Mouse (Mus musculus) embryonic facial prominence, embryonic 14.5 days (tissue): ENCODE data around the gene Ssh3. TPM values are rescaled to one million over a fixed set of nuclear protein-coding genes. Genes with fewer than 3 reads are reported as not detected.

ENCODE experiments used
- ATAC-seq: fragments of 200-750 bp; cut with Nextera tagmentation; 2 replicates; pipeline ENCODE4 v1.8.0; 2017; ENCODE audit warnings: low read depth, moderate number of reproducible peaks, moderate TSS enrichment
- DNase-seq: peaks from one replicate; pipeline ENCODE4 v3.0.0-alpha.2; 2015; ENCODE audit warnings: low spot score
- H3K27ac ChIP-seq: fragments of 300-500 bp; sonication (generic); replicated peaks from 2 replicates; pipeline ENCODE4 v1.5.1; 2014; ENCODE audit warnings: low read depth, mild to moderate bottlenecking, low read length, moderate library complexity
- H3K27me3 ChIP-seq: fragments of 300-500 bp; sonication (generic); replicated peaks from 2 replicates; pipeline ENCODE4 v1.6.1; 2014; ENCODE audit warnings: low read length; ENCODE audit not compliant: control insufficient read depth, insufficient read depth
- H3K36me3 ChIP-seq: fragments of 300-500 bp; sonication (generic); 2 replicates; pipeline ENCODE4 v1.6.1; 2014; ENCODE audit warnings: low read length, mixed read lengths; ENCODE audit not compliant: control insufficient read depth, insufficient read depth
- H3K4me1 ChIP-seq: fragments of 300-500 bp; sonication (generic); 2 replicates; pipeline ENCODE4 v1.6.1; 2014; ENCODE audit warnings: antibody characterized with exemption, low read length; ENCODE audit not compliant: control insufficient read depth, insufficient read depth
- H3K4me2 ChIP-seq: fragments of 300-500 bp; sonication (generic); 2 replicates; pipeline ENCODE4 v1.6.1; 2014; ENCODE audit warnings: low read depth, mild to moderate bottlenecking, low read length, moderate library complexity, mixed read lengths
- H3K4me3 ChIP-seq: fragments of 300-500 bp; sonication (generic); 2 replicates; pipeline ENCODE4 v1.5.1; 2014; ENCODE audit warnings: low read depth, mild to moderate bottlenecking, low read length
- H3K9ac ChIP-seq: fragments of 300-500 bp; sonication (generic); 2 replicates; pipeline ENCODE4 v1.6.1; 2014; ENCODE audit warnings: low read depth, mild to moderate bottlenecking, low read length, moderate library complexity, mixed read lengths
- H3K9me3 ChIP-seq: fragments of 300-500 bp; sonication (generic); 2 replicates; pipeline ENCODE4 v1.6.1; 2016; ENCODE audit warnings: low read length; ENCODE audit not compliant: control insufficient read depth
- WGBS: fragments of 180-500 bp; shearing (Covaris S2); extraction: QIAGEN DNeasy Blood & Tissue Kit; methylation state at CpG from one replicate; pipeline ENCODE4 v1.1.7; 2014; 5-methylcytosine and 5-hydroxymethylcytosine counted together
- polyA plus RNA-seq: library from polyadenylated mRNA; unstranded; fragments of >200 nt; fragmentation: Nextera tagmentation; extraction: Ambion mirVana; gene quantifications from 2 replicates; pipeline ENCODE4 v1.2.1, GENCODE M21; 2014

Gene Ssh3
- polyA plus RNA-seq, 1 experiment from 2014 or later: 16.6 TPM

DNA sequence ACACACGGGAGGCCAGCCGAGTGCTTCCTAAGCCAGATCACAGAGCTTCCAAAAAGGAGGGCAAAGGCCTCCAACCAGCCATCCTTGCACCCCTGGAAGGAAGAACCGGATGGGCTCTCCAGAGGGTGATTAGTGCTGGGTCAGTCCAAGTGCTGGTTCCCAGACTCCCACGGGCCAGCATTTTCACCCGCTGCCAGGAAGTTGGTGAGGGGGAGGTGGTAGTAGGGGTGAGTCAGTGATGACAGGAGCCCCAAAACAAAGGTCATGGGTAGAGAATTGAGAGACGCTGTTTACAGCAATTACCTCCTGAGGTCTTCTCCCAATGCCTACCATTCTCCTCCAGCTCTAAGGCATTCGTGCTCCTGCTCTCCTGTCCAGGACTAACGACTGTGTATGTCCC is 38.6 kb downstream of the Ssh3 start:
- Histone ChIP-seq H3K9me3 (no peaks in the 10 kb centered on the region), H3K36me3 (no peaks in the 10 kb centered on the region), H3K27ac (no peak overlapping the region), H3K4me1 (peaks cover 10% of the 10 kb centered on the region; the same call in 1 of the 2 replicates), H3K4me3 (no peak overlapping the region), H3K9ac (no peak overlapping the region), H3K27me3 (no peaks in the 10 kb centered on the region), H3K4me2 (no peak overlapping the region)
- no peak for DNase-seq
- no peak for ATAC-seq
- 69% methylated on average over 8 of the region's 8 CpGs for WGBS

DNA sequence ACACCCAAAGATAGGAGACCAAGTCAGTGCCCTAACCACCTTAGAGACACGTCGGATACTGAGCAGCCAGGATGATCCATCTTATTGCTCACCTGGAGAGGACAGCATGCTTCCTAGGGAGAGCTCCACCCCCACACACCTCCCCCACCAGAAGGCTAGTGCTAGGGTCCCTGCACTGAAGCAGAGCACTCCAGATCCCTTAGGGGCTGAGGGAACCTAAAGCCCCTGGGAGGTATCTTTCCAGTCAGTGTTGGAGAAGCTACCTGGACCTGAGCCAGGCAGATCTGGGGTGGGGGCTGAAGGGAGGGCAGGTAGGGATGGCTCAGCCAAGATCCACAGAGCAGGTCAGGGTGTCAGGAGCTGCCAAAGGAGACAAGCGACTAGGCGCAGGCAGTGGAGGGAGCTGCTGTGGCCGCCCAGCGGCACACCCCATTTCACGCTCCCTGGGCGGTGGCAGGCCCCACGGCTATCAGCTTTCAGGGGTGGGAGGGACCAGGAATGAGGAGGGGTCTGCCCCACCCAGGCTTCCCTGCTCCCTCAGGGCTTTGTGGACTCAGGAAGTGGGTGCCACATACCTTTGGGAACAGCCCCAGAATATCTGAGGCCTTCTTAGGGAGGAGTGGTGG is 39.4 kb downstream of the Ssh3 start:
- no peak overlapping the region for H3K4me3 ChIP-seq
- H3K9ac ChIP-seq: no peak overlapping the region
- WGBS: 42% methylated on average over 5 of the region's 9 CpGs
- H3K9me3 ChIP-seq: no peaks in the 10 kb centered on the region
- no peak overlapping the region for H3K4me2 ChIP-seq
- no peaks in the 10 kb centered on the region for H3K36me3 ChIP-seq
- no peaks in the 10 kb centered on the region for H3K27me3 ChIP-seq
- H3K27ac ChIP-seq: no peak overlapping the region
- H3K4me1 ChIP-seq: peaks cover 10% of the 10 kb centered on the region; the same call in 1 of the 2 replicates
- DNase-seq (no peak), ATAC-seq (no peak)

DNA sequence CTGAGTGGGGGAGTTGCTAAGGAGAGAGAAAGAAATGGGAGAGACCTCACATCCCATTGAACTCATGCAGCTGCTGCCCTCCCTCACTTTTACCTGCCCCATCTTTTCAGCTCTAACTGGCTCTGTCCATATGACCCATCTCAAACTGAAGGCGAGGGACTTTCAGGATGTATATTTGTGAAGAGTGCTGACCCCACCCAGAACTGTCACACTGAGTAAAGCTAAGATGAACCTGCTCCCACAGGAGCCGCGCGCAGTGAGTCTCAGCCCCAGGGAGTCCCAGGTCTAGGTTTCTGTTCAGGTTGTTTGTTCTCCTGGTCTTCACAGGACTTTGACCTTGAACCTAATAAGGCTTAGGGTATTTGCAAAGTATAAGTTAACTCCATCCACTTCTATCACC is 40.1 kb downstream of the Ssh3 start:
- Histone ChIP-seq H3K4me1 (peaks cover 10% of the 10 kb centered on the region; the same call in 1 of the 2 replicates), H3K27me3 (no peaks in the 10 kb centered on the region), H3K36me3 (no peaks in the 10 kb centered on the region), H3K9me3 (no peaks in the 10 kb centered on the region), H3K9ac (no peak overlapping the region), H3K4me3 (no peak overlapping the region), H3K4me2 (no peak overlapping the region), H3K27ac (no peak overlapping the region)
- WGBS: 78% methylated on average over 4 of the region's 4 CpGs
- ATAC-seq (no peak), DNase-seq (no peak)

DNA sequence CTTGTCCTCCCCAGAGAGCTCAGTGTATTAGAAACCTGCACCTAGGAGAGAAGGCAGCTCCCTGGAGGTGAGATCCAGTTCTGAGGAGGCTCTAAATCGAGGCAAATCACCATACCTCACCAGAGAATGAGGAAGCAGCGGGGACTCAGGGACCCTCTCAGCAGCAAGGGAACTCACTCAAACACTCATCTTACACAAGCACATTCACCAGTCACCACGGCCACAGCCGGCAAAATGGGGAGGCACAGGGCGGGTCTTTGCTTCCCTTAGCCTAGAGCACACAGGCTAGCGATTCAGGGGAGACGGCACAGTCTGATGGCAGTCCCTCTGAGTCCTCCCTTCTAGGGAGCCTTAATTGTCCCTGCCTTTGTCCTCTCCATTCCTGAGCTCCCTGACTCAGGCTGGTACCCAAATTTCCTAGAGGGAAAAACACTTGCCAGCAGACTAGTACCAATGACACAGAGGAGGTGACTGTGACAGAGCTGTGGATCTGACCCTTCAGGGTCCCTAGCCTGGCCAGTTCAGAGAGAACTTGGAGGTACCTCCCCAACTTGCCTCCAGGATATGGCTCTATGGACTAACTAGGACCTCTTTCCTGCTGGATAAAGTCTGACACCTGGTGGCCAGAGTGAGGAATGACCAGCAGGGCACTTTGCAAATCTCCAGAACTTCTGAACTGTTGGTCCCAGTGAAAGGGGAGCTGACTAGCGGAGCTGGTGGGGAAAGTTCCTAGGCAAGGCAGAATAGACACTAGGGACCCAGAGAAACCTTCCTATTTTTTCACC is 40.9 kb downstream of the Ssh3 start:
- ATAC-seq (peak; percentile 35; the same call in 1 of the 2 replicates), DNase-seq (peak; percentile 89)
- Histone ChIP-seq H3K27me3 (no peaks in the 10 kb centered on the region), H3K4me1 (peaks cover 10% of the 10 kb centered on the region; the same call in 1 of the 2 replicates), H3K9ac (no peak overlapping the region), H3K9me3 (no peaks in the 10 kb centered on the region), H3K4me3 (no peak overlapping the region), H3K36me3 (no peaks in the 10 kb centered on the region), H3K27ac (no peak overlapping the region), H3K4me2 (no peak overlapping the region)
- WGBS: 14% methylated on average over 8 of the region's 8 CpGs

DNA sequence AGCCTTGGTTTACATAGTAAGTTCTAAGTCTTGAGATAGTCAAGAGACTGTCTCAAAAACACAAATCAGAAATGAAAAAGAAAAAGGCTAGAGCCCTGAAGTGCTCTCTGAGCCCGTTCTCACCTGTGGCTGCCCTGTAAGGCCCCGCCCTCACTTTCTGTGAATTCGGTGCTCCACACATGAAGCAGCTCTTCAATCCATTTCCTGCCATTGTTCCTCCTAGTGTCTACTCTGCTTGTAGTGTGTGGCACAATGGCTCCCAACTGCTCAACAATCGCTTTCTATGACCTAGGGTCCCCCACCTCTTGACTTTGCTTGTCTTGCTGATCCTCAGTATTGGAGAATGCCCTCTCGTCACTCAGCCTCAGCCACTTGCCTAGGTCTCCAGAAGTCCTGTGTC is 41.5 kb downstream of the Ssh3 start:
- no peak overlapping the region for H3K9ac ChIP-seq
- WGBS: 71% methylated on average over 5 of the region's 5 CpGs
- no peaks in the 10 kb centered on the region for H3K9me3 ChIP-seq
- 0 out of 2 replicates have a peak, but pooled peaks cover under 1% of the 10 kb centered on the region for H3K36me3 ChIP-seq
- no peak overlapping the region for H3K4me2 ChIP-seq
- ATAC-seq: no peak
- no peak overlapping the region for H3K4me3 ChIP-seq
- no peak overlapping the region for H3K27ac ChIP-seq
- no peak for DNase-seq
- peaks cover 7% of the 10 kb centered on the region; the same call in 1 of the 2 replicates for H3K4me1 ChIP-seq
- H3K27me3 ChIP-seq: no peaks in the 10 kb centered on the region

DNA sequence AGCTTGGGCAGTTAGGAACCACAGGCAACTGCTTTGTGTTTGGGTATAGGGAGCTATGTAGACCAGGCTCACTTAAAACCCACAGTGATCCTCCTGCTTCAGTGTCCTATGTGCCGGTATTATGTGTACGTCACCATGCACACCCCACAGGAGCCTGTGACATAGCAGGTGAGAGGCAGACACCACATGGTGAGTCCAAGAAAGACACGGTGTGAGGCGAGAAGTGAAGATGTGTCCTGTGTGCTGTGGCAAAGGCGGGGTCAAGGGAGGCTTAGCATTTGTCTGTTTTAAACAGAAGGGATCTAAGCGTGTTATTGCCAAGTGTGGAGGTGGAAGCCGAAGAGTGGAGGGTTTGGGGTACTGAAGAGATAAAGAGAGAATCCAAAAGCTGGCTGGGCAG is 42.2 kb downstream of the Ssh3 start:
- no peak for DNase-seq
- H3K9me3 ChIP-seq: no peaks in the 10 kb centered on the region
- peaks cover 3% of the 10 kb centered on the region for H3K4me1 ChIP-seq
- H3K27me3 ChIP-seq: no peaks in the 10 kb centered on the region
- ATAC-seq: no peak
- H3K27ac ChIP-seq: no peak overlapping the region
- no peak overlapping the region for H3K4me2 ChIP-seq
- H3K36me3 ChIP-seq: peaks cover 7% of the 10 kb centered on the region
- H3K9ac ChIP-seq: no peak overlapping the region
- WGBS: 88% methylated on average over 7 of the region's 7 CpGs
- H3K4me3 ChIP-seq: no peak overlapping the region

DNA sequence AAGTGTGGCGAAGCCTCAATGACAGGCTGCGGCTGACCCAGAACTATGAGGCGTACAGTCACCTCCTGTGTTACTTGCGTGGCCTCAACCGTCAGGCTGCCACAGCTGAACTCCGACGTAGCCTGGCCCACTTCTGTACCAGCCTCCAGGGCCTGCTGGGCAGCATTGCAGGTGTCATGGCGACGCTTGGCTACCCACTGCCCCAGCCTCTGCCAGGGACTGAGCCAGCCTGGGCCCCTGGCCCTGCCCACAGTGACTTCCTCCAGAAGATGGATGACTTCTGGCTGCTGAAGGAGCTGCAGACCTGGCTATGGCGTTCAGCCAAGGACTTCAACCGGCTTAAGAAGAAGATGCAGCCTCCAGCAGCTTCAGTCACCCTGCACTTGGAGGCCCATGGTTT is 46.8 kb downstream of the Ssh3 start:
- no peak overlapping the region for H3K4me2 ChIP-seq
- H3K4me1 ChIP-seq: peaks cover 38% of the 10 kb centered on the region
- no peaks in the 10 kb centered on the region for H3K9me3 ChIP-seq
- no peak overlapping the region for H3K27ac ChIP-seq
- no peaks in the 10 kb centered on the region for H3K27me3 ChIP-seq
- no peak overlapping the region for H3K9ac ChIP-seq
- DNase-seq (no peak), ATAC-seq (no peak)
- no peak overlapping the region for H3K4me3 ChIP-seq
- H3K36me3 ChIP-seq: peaks cover 12% of the 10 kb centered on the region
- WGBS: 78% methylated on average over 11 of the region's 11 CpGs

DNA sequence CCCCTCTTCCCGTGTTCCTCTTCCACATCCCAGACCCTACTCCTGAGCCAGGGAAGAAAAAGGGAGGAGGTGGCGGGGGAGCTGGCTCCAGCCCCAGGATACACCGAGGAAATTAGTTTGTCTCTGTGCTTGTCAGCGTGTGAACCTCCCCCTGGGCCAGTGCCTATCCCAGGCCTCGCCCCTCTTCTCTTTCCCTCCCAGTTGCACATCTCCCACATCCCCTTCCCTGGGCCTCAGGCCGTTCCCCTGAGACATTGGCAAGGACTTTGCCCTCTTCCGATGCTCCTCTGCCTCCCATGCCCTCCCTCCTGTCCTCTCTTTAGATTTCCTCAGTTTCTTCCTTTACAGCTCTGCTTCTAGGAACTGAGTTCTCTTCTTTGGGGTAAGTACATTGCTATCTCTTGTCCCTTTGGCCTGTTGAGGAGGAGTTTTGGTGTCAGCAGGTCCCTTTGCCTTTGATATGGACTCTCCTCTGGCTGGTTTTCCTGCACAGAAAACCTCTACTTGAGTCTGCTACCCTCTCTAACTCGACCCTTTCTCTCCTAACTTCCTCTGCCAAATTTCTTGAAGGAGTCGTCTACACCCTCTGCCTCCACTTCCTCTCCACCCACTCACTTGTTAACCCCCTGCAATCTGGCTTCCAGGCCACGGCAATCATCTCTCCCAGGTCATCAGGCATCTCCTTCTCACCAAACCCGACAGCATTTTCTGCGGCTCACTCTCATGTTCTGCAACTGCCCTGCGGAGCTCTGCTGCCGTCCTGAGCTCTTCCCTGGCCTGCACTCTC is 47.8 kb downstream of the Ssh3 start:
- Histone ChIP-seq H3K27ac (peak overlapping the region; percentile 57), H3K27me3 (no peaks in the 10 kb centered on the region), H3K9ac (peak overlapping the region; percentile 35), H3K4me1 (peaks cover 44% of the 10 kb centered on the region), H3K4me3 (no peak overlapping the region), H3K36me3 (peaks cover 12% of the 10 kb centered on the region), H3K9me3 (no peaks in the 10 kb centered on the region), H3K4me2 (peak overlapping the region; percentile 28)
- ATAC-seq: peak; percentile 39
- 30% methylated on average over 13 of the region's 14 CpGs for WGBS
- peak; percentile 61 for DNase-seq
